9 mouse cellular contexts compared by ENCODE assay signal in the genomic region with DNA sequence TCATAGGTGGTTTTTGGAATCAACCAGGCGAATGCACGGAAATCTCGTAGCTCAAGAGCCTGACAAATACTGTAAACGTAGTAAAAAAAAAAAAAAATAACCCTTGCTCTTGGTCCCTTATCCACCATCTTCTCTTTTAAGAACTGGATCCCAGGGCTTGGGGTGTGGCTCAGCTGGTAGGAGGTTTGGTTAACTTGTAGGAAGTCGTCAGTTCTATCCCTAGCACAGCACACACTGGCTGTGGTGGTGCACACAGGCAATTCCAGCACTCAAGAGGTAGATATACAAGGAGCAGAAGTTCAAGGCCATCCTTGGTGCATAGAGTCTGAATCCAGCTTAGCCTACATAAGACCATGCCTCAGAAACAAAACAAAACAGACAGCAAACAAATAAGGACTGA. TPM values are rescaled to one million over a fixed set of nuclear protein-coding genes. Genes with fewer than 3 reads are reported as not detected.
DNase-seq lines count a peak whose midpoint lies in the region; ATAC-seq and TF ChIP-seq lines count a peak whose summit lies in the region.
"Had no signal": no experiment of that assay in that cellular context is flagged by ENCODE, and none has a peak within 500 bp of the region (broad histone marks: within the 10 kb centered on the region; RNA-seq: fewer than 3 reads in every experiment).

No protein-coding gene starts in this region.

- H3K9ac ChIP-seq in kidney, embryonic 15.5 days, result no peak overlapping the region
- no peak overlapping the region for H3K9ac ChIP-seq in embryonic facial prominence, embryonic 12.5 days
- H3K9ac ChIP-seq in liver, embryonic 15.5 days, result no peak overlapping the region
- no peak overlapping the region for H3K9ac ChIP-seq in forebrain, postnatal 0 days

- H3K4me3 ChIP-seq in kidney, embryonic 15.5 days (replicated peaks), result no peak overlapping the region
- no peak overlapping the region for H3K4me3 ChIP-seq in embryonic facial prominence, embryonic 12.5 days
- H3K4me3 ChIP-seq in liver, embryonic 15.5 days (replicated peaks), result peak overlapping the region; percentile 26; the same call in 1 of the 2 replicates
- H3K4me3 ChIP-seq in forebrain, postnatal 0 days (ENCODE audit: low read depth, low read length), result no peak overlapping the region

- TF ChIP-seq CTCF in forebrain, postnatal 0 days (IDR thresholded peaks at IDR 0.05; ENCODE audit: low read depth), result no peak

- H3K36me3 ChIP-seq in kidney, embryonic 15.5 days, result no peaks in the 10 kb centered on the region
- no peaks in the 10 kb centered on the region for H3K36me3 ChIP-seq in embryonic facial prominence, embryonic 12.5 days
- no peaks in the 10 kb centered on the region for H3K36me3 ChIP-seq in liver, embryonic 15.5 days (replicated peaks)
- no peaks in the 10 kb centered on the region for H3K36me3 ChIP-seq in forebrain, postnatal 0 days (ENCODE audit: insufficient read depth)

- peaks cover 23% of the 10 kb centered on the region for H3K4me1 ChIP-seq in kidney, embryonic 15.5 days
- H3K4me1 ChIP-seq in embryonic facial prominence, embryonic 12.5 days, result peaks cover 12% of the 10 kb centered on the region; the same call in 1 of the 2 replicates
- peaks cover 27% of the 10 kb centered on the region for H3K4me1 ChIP-seq in liver, embryonic 15.5 days (replicated peaks)
- no peaks in the 10 kb centered on the region for H3K4me1 ChIP-seq in forebrain, postnatal 0 days (ENCODE audit: insufficient read depth)

- 72% methylated on average over 5 of the region's 5 CpGs for WGBS in kidney, embryonic 15.5 days
- 79% methylated on average over 5 of the region's 5 CpGs for WGBS in embryonic facial prominence, embryonic 12.5 days
- WGBS in liver, embryonic 15.5 days (ENCODE audit: insufficient replicate concordance), result 24% methylated on average over 5 of the region's 5 CpGs
- WGBS in forebrain, postnatal 0 days, result 80% methylated on average over 5 of the region's 5 CpGs

- H3K27me3 ChIP-seq in kidney, embryonic 15.5 days, result no peaks in the 10 kb centered on the region
- H3K27me3 ChIP-seq in embryonic facial prominence, embryonic 12.5 days, result no peaks in the 10 kb centered on the region
- H3K27me3 ChIP-seq in liver, embryonic 15.5 days, result no peaks in the 10 kb centered on the region
- no peaks in the 10 kb centered on the region for H3K27me3 ChIP-seq in forebrain, postnatal 0 days (ENCODE audit: insufficient read depth, low read length)

- H3K4me2 ChIP-seq in kidney, embryonic 15.5 days, result peak overlapping the region; percentile 40
- H3K4me2 ChIP-seq in embryonic facial prominence, embryonic 12.5 days (replicated peaks), result no peak overlapping the region
- peak overlapping the region; percentile 60 for H3K4me2 ChIP-seq in liver, embryonic 15.5 days
- H3K4me2 ChIP-seq in forebrain, postnatal 0 days (ENCODE audit: low read depth), result no peak overlapping the region

- DNase-seq in kidney, adult 11 months, result no peak
- peak; percentile 80 for DNase-seq in MEL-GATA-1-ER (ENCODE audit: extremely low read depth, low read depth)
- DNase-seq in layer of hippocampus, adult 18-20 months (ENCODE audit: low spot score in 2 of 2), result no peak
- no peak for DNase-seq in forebrain, postnatal 0 days
- DNase-seq in adrenal gland, adult 8-10 months, result no peak
- DNase-seq: right cerebral cortex, postnatal 25 days had no signal

- no peaks in the 10 kb centered on the region for H3K9me3 ChIP-seq in kidney, embryonic 15.5 days (replicated peaks)
- no peaks in the 10 kb centered on the region for H3K9me3 ChIP-seq in embryonic facial prominence, embryonic 12.5 days
- H3K9me3 ChIP-seq in liver, embryonic 15.5 days (replicated peaks), result no peaks in the 10 kb centered on the region
- no peaks in the 10 kb centered on the region for H3K9me3 ChIP-seq in forebrain, postnatal 0 days (ENCODE audit: low read length)

- ATAC-seq in kidney, embryonic 15.5 days (replicated peaks; ENCODE audit: low FRiP score), result no peak
- ATAC-seq in embryonic facial prominence, embryonic 12.5 days (ENCODE audit: insufficient number of reproducible peaks, insufficient read depth, low FRiP score, low TSS enrichment), result no peak
- ATAC-seq in liver, embryonic 15.5 days (ENCODE audit: insufficient read depth), result peak; percentile 62; the same call in 1 of the 2 replicates
- no peak for ATAC-seq in forebrain, postnatal 0 days

- H3K27ac ChIP-seq in kidney, embryonic 15.5 days, result peak overlapping the region; percentile 71
- H3K27ac ChIP-seq in embryonic facial prominence, embryonic 12.5 days, result peak overlapping the region; percentile 41; the same call in 1 of the 2 replicates
- H3K27ac ChIP-seq in liver, embryonic 15.5 days (replicated peaks), result peak overlapping the region; percentile 79
- no peak overlapping the region for H3K27ac ChIP-seq in forebrain, postnatal 0 days (ENCODE audit: low read depth, low read length)

RNA-seq across cellular contexts. Expression of a gene that starts 44.5 kb away (rescaled TPM):
- polyA plus RNA-seq in kidney, embryonic 15.5 days (2015; fragmentation: Nextera tagmentation; extraction: Ambion mirVana), result 46.4 and 51.3 TPM in 2 replicates
- polyA plus RNA-seq in embryonic facial prominence, embryonic 12.5 days (2016; fragmentation: Nextera tagmentation; extraction: Ambion mirVana), result 45.3 and 49.9 TPM in 2 replicates
- polyA plus RNA-seq in liver, embryonic 15.5 days (2015; fragmentation: Nextera tagmentation; extraction: Ambion mirVana), result 17.0 and 18.0 TPM in 2 replicates
- 10 to 100 TPM; 28.2 to 32.5 TPM for total RNA-seq in layer of hippocampus, adult 18-20 months (2021)
- 15.5 and 21.6 TPM in 2 replicates for total RNA-seq in forebrain, postnatal 0 days (2014; rRNA removed)
- 4.4 and 6.6 TPM in 2 replicates for polyA plus RNA-seq in forebrain, postnatal 0 days (2015; fragmentation: Nextera tagmentation; extraction: Ambion mirVana)
- total RNA-seq in adrenal gland, adult 8-10 months (2022), result 100 to 1,000 TPM in 2 of 4 experiments, 10 to 100 TPM in 2; 78.2 to 176 (median 131) TPM

RNA-seq across cellular contexts. Expression of a gene that starts 48.2 kb away (rescaled TPM):
- polyA plus RNA-seq in kidney, embryonic 15.5 days (2015; fragmentation: Nextera tagmentation; extraction: Ambion mirVana), result 10.7 and 12.4 TPM in 2 replicates
- 0.99 and 1.2 TPM in 2 replicates for polyA plus RNA-seq in embryonic facial prominence, embryonic 12.5 days (2016; fragmentation: Nextera tagmentation; extraction: Ambion mirVana)
- polyA plus RNA-seq in liver, embryonic 15.5 days (2015; fragmentation: Nextera tagmentation; extraction: Ambion mirVana), result 0.54 and 0.76 TPM in 2 replicates
- 1 to 10 TPM; 3.3 to 4.5 TPM for total RNA-seq in layer of hippocampus, adult 18-20 months (2021)
- 0.62 and 1.1 TPM in 2 replicates for total RNA-seq in forebrain, postnatal 0 days (2014; rRNA removed)
- 0.23 and 0.44 TPM in 2 replicates for polyA plus RNA-seq in forebrain, postnatal 0 days (2015; fragmentation: Nextera tagmentation; extraction: Ambion mirVana)
- 10 to 100 TPM; 22.1 to 48.3 (median 35.9) TPM for total RNA-seq in adrenal gland, adult 8-10 months (2022)

Comparison
In these comparisons a context has a peak if more than half of its experiments do, and no peak if none do; other contexts are left out.
1. H3K4me2 ChIP-seq: peak in kidney, embryonic 15.5 days (single experiment) and liver, embryonic 15.5 days (single experiment); none in embryonic facial prominence, embryonic 12.5 days (single experiment) and forebrain, postnatal 0 days (single experiment).